Mouse (Mus musculus): ENCODE measurements around the gene Milr1. TPM values are rescaled to one million over a fixed set of nuclear protein-coding genes. Genes with fewer than 3 reads are reported as not detected.
"Not testable (repeated sequence)": the region's sequence is repeated elsewhere in the genome, so short reads cannot be mapped to it uniquely, and the experiment has no call there.

Milr1 gene
- polyA plus RNA-seq, 1 experiment = not detected

DNA sequence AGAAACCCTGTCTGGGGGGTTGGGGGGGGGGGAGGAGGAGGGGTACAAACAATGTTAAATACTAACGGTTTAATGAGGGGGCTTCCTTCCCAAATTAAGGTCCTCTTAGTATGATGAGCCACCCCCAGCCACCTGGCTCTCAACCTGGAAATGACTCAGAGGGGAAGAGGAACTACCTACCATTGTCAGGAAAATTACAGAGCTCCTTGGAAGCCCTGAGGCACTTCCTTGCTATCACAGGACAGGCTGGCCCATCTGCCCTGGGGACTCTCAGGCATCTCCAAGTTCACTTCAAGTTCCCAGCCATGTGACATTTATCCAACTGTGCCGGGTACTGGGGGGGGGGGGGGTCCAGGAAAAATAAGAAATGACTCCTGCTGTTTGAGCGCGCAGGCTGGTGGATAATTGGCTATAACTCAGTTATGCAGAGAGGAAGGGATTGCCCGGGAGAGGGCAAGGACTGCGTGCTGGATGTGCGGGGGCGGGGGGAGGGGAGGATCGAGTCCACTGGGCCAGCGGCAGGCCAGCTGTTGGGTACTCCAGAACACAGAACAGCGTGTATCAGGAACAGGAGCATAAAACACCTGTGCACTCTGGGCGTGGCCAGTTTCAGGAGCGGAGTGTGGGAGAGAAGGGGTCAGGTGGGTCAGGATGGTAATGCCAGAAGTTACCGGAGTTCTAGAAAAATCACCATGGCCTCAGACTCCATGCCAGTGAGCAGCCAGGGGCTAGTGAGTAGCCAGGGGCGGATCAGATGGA is 41.6 kb upstream of the Milr1 start:
- 29% methylated on average over 15 of the region's 15 CpGs for WGBS

DNA sequence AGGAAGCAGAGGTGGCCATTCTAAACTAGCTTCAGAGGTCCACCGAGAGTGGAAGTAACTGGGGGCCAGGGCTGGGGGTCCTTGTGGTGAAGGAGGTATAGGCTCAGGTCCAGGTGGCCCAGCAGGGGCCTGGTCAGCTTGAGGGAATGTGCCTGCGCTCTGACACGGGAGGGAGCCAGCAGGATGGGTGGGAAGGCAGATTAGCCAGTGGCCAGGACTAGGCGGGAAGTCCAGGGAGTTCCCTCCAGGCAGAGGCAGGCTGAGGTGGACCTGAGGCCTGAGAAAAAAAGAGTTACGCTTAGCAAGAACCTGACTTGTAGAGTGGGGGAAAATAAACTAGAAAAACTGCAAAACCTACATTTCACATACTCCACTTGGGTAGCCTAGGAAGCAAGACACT is 40.2 kb upstream of the Milr1 start:
- Histone ChIP-seq H3K27ac (ENCODE audit: insufficient read depth, low read depth, low read length) (no peak overlapping the region), H3K4me3 (ENCODE audit: insufficient read depth, low read depth, low read length) (no peak overlapping the region), H3K4me1 (ENCODE audit: control insufficient read depth, insufficient read depth, low read length) (peaks cover 19% of the 10 kb centered on the region)
- WGBS = 83% methylated on average over 5 of the region's 5 CpGs
- no peak for TF ChIP-seq CTCF (IDR thresholded peaks at IDR 0.05; ENCODE audit: insufficient read depth, low read depth, low read length)
- TF ChIP-seq POLR2A (IDR thresholded peaks at IDR 0.05; ENCODE audit: insufficient read depth, low read depth, low read length) = no peak

More for the DNA sequence above, 41.6 kb upstream of the Milr1 start:
- Histone ChIP-seq H3K4me3 (ENCODE audit: insufficient read depth, low read depth, low read length) (no peak overlapping the region), H3K4me1 (ENCODE audit: control insufficient read depth, insufficient read depth, low read length) (peaks cover 16% of the 10 kb centered on the region), H3K27ac (ENCODE audit: insufficient read depth, low read depth, low read length) (no peak overlapping the region)
- TF ChIP-seq POLR2A (IDR thresholded peaks at IDR 0.05; ENCODE audit: insufficient read depth, low read depth, low read length) (no peak), CTCF (IDR thresholded peaks at IDR 0.05; ENCODE audit: insufficient read depth, low read depth, low read length) (no peak)

DNA sequence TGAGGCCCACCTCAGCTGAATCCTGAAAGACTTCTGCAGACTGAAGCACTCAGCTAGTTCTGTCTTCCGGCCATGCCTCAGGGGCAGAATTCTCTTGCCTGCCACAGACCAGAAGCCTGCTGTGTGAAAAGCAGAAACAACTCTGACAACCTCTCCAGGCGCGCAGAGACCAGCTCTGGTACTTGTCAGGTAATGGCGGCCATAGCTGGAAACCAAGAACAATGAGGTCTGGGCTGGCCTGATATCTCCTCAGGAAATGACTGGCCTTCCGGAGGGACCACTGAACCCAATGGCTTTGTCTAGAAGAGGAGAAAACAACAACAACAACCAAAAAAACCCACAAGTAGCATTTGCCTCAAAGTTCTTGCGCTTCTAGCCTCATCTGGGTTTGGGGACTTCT is 36.0 kb upstream of the Milr1 start:
- Histone ChIP-seq H3K27ac (ENCODE audit: insufficient read depth, low read depth, low read length) (no peak overlapping the region), H3K4me3 (ENCODE audit: insufficient read depth, low read depth, low read length) (no peak overlapping the region)
- TF ChIP-seq POLR2A (IDR thresholded peaks at IDR 0.05; ENCODE audit: insufficient read depth, low read depth, low read length) (no peak), CTCF (IDR thresholded peaks at IDR 0.05; ENCODE audit: insufficient read depth, low read depth, low read length) (no peak)

DNA sequence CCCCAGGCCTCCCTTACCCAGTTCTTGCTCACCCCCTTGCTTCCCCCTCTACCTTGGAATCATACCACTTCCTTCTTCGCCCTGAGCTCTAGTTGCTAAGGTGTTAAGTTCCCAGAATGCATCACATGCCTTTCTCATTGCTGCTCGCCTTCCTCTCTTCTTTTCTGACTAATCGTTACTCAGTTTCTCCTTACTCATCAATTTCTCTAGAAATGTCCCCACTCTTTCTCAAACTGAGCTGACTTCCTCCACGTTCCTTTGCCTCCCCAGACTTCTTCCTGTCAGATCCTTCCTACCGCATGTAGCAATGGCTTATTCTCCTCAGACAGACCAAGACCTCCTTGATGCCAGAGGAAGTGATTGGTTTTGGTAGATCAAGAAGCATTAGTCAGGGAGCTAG is 34.5 kb upstream of the Milr1 start:
- WGBS = 65% methylated on average over 5 of the region's 5 CpGs
- TF ChIP-seq CTCF (IDR thresholded peaks at IDR 0.05; ENCODE audit: insufficient read depth, low read depth, low read length) = no peak
- no peak overlapping the region for H3K27ac ChIP-seq (ENCODE audit: insufficient read depth, low read depth, low read length)

More for the DNA sequence above, 36.0 kb upstream of the Milr1 start:
- peaks cover 10% of the 10 kb centered on the region for H3K4me1 ChIP-seq (ENCODE audit: control insufficient read depth, insufficient read depth, low read length)
- WGBS = 82% methylated on average over 6 of the region's 6 CpGs

DNA sequence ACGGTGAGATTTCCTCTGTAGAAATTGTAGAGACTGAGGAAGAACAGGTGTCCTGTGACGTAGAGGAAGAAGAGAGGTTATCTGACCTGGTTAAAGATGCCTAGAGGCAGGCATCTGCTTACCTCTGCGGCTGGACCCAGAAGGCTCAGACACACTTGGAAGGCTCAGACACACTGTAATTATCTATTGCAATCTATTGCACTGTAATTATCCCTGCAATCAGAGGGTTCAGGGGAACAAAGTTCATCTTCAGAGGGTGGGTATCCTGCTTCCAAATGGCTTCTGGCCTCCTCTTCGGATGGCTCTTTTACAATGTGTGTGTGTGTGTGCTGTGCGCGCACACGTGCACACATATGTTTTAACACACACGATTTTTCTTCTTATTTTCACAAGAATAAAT is 30.6 kb upstream of the Milr1 start:
- WGBS = 52% methylated on average over 8 of the region's 8 CpGs
- TF ChIP-seq POLR2A (IDR thresholded peaks at IDR 0.05; ENCODE audit: insufficient read depth, low read depth, low read length) (no peak), CTCF (IDR thresholded peaks at IDR 0.05; ENCODE audit: insufficient read depth, low read depth, low read length) (no peak)
- Histone ChIP-seq H3K4me3 (ENCODE audit: insufficient read depth, low read depth, low read length) (no peak overlapping the region), H3K27ac (ENCODE audit: insufficient read depth, low read depth, low read length) (no peak overlapping the region), H3K4me1 (ENCODE audit: control insufficient read depth, insufficient read depth, low read length) (peaks cover 5% of the 10 kb centered on the region)

More for the DNA sequence above, 34.5 kb upstream of the Milr1 start:
- H3K4me1 ChIP-seq (ENCODE audit: control insufficient read depth, insufficient read depth, low read length) = peaks cover 10% of the 10 kb centered on the region
- no peak overlapping the region for H3K4me3 ChIP-seq (ENCODE audit: insufficient read depth, low read depth, low read length)

DNA sequence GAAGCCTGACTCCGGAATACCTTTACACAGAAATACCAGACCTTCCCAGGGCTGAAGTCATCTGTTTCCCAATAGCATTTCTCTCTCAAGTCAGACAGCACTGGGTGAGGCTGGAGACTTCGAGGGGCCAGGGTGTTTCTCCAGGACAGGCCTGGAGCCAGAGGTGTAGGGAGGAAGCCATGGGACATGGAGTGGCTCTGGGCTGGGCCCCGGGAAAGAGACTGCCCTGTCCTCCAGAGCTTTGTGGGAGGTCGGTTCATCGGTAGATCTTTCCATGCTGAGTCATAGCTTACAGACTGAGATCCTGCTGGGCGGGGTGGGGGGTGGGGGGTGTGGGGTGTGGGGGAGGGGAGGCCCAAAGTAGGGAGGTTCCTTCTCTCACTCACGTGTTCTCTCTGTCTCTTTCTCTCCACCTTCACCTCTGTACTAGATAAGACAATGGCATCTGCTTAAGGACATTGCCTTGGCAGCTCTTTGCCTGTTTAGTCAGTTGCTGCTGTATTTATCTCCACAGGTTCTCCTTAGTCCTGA is 28.1 kb upstream of the Milr1 start:
- Histone ChIP-seq H3K27ac (ENCODE audit: insufficient read depth, low read depth, low read length) (peak overlapping the region; percentile 50; the same call in 1 of the 2 replicates), H3K4me3 (ENCODE audit: insufficient read depth, low read depth, low read length) (no peak overlapping the region), H3K4me1 (ENCODE audit: control insufficient read depth, insufficient read depth, low read length) (peaks cover 5% of the 10 kb centered on the region)
- WGBS = 26% methylated on average over 7 of the region's 7 CpGs
- TF ChIP-seq POLR2A (IDR thresholded peaks at IDR 0.05; ENCODE audit: insufficient read depth, low read depth, low read length) (no peak), CTCF (IDR thresholded peaks at IDR 0.05; ENCODE audit: insufficient read depth, low read depth, low read length) (no peak)

DNA sequence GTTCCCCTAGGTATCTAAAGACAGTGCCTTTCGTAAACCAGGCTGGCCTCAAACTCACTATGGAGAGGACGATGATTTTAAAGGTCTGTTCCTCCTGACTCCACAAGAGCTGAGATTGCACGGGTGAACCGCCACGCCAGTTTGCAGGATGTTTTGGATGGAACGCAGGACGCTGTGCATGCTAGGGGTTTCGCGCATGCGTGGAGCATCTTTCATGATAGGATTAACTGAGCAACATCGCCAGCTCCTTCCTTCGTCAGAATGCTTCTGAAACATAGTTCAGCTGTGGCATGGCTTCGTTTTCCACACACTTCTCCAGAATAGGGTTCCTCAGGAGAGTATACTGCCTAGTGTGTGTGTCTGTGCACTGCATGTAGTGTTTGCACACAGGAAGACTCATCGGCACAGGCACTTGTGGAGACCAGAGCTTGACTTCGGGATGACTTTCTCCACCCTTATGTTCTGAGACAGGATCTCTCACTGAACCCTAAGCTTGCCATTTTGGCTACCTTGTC is 27.4 kb upstream of the Milr1 start:
- TF ChIP-seq POLR2A (IDR thresholded peaks at IDR 0.05; ENCODE audit: insufficient read depth, low read depth, low read length) (no peak), CTCF (IDR thresholded peaks at IDR 0.05; ENCODE audit: insufficient read depth, low read depth, low read length) (no peak)
- Histone ChIP-seq H3K27ac (ENCODE audit: insufficient read depth, low read depth, low read length) (no peak overlapping the region), H3K4me1 (ENCODE audit: control insufficient read depth, insufficient read depth, low read length) (peaks cover 5% of the 10 kb centered on the region), H3K4me3 (ENCODE audit: insufficient read depth, low read depth, low read length) (no peak overlapping the region)
- WGBS = 81% methylated on average over 15 of the region's 15 CpGs

DNA sequence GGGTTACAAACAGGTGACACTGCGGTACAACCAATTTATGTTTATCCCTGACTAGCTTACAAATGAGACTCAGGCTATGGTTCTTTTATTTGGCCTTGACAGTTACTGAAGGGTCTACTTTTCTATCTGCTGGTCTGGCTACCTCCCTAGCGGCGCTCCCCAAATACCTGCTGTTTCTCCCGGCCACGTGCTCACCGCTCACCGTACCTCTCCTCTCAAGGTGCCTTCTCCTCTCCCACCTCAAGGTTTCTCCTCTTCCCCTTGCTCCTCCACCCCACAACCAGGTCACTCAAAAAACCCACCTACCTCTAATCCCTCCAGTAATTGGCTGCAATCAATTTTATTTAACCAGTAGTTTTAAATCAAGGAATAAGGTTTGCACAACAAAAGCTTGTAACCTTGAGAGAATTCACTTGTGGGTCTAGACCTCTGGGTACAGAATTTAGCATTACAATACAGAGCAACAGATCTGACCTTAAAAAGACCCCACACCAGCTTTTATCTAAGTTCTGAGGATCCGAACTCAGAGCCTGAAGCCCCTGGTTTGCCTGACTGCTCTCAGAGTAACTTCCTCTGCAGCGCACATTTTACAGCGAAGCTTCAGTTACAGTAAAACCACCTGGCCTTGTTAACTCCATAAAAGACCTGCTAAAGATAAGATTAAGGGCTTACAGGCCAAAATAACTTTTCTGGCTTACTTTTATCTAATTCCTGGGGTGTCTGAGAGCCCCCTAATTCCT is 26.7 kb upstream of the Milr1 start:
- 95% methylated on average over 10 of the region's 10 CpGs for WGBS
- H3K4me3 ChIP-seq (ENCODE audit: insufficient read depth, low read depth, low read length) = no peak overlapping the region
- H3K4me1 ChIP-seq (ENCODE audit: control insufficient read depth, insufficient read depth, low read length) = peaks cover 5% of the 10 kb centered on the region
- H3K27ac ChIP-seq (ENCODE audit: insufficient read depth, low read depth, low read length) = no peak overlapping the region
- TF ChIP-seq CTCF (IDR thresholded peaks at IDR 0.05; ENCODE audit: insufficient read depth, low read depth, low read length) = no peak
- TF ChIP-seq POLR2A (IDR thresholded peaks at IDR 0.05; ENCODE audit: insufficient read depth, low read depth, low read length) = no peak

DNA sequence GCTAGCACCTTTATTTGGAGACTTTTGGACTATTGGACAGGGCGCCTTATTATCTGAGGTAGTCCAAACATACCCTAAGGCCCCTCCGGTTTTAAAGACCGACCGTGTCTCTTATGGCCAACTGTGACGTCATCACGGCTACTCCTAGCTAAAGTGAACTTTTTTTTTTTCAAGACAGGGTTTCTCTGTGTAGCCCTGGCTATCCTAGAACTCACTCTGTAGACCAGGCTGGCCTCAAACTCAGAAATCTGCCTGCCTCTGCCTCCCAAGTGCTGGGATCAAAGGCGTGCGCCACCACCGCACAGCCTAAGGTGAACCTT is 26.1 kb upstream of the Milr1 start:
- 97% methylated on average over 9 of the region's 9 CpGs for WGBS
- not testable (repeated sequence) for H3K4me3 ChIP-seq (ENCODE audit: insufficient read depth, low read depth, low read length); H3K27ac ChIP-seq (ENCODE audit: insufficient read depth, low read depth, low read length); H3K4me1 ChIP-seq (ENCODE audit: control insufficient read depth, insufficient read depth, low read length)

All from olfactory bulb, adult 2 months (tissue).